Mouse (Mus musculus) heart, adult 2 months (tissue): Measurements from ENCODE around the gene Ankrd13d.

ENCODE experiments used
- CTCF ChIP-seq: fragments of 200-600 bp; IDR thresholded peaks from 2 replicates; pipeline ENCODE4 v1.8.1; 2022; ENCODE audit warnings: antibody characterized with exemption, mild to moderate bottlenecking, moderate library complexity
- EP300 ChIP-seq: fragments of 200-500 bp; IDR thresholded peaks from 2 replicates; pipeline ENCODE4 v1.6.1; 2011; ENCODE audit warnings: low read depth, low read length, control low read depth; ENCODE audit not compliant: insufficient read depth
- POLR2A ChIP-seq: fragments of 200-500 bp; IDR thresholded peaks from 2 replicates; pipeline ENCODE4 v1.6.1; 2011; ENCODE audit warnings: mild to moderate bottlenecking, low read depth, low read length, control low read depth; ENCODE audit not compliant: insufficient read depth

DNA sequence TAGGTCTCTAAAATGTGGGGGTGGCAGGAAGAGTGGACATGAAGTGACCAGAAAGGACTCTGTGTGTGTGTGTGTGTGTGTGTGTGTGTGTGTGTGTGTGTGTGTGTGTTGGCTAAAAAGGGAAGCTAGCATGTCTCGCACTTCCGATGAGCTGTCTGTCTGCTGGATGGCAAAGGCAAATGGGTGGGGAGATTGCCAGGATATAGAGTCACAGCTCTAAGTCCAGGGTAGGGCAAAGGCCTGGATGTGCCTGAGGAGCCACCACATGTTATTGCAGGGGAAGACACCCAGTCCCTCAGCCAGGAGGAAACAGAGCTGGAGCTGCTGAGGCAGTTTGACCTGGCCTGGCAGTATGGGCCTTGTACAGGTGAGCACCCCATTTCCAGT is 50.8 kb downstream of the Ankrd13d start:
- TF ChIP-seq CTCF = no peak
- no peak for TF ChIP-seq POLR2A
- TF ChIP-seq EP300 = no peak
